Mouse (Mus musculus): Measurements from ENCODE around the gene Izumo1r. TPM values are rescaled to one million over a fixed set of nuclear protein-coding genes. Genes with fewer than 3 reads are reported as not detected.
A peak's percentile ranks its signal among the peaks of the same experiment; 100 is the strongest.

Izumo1r gene
- total RNA-seq, 1 experiment from 2014 or later, result 1.5 TPM

DNA sequence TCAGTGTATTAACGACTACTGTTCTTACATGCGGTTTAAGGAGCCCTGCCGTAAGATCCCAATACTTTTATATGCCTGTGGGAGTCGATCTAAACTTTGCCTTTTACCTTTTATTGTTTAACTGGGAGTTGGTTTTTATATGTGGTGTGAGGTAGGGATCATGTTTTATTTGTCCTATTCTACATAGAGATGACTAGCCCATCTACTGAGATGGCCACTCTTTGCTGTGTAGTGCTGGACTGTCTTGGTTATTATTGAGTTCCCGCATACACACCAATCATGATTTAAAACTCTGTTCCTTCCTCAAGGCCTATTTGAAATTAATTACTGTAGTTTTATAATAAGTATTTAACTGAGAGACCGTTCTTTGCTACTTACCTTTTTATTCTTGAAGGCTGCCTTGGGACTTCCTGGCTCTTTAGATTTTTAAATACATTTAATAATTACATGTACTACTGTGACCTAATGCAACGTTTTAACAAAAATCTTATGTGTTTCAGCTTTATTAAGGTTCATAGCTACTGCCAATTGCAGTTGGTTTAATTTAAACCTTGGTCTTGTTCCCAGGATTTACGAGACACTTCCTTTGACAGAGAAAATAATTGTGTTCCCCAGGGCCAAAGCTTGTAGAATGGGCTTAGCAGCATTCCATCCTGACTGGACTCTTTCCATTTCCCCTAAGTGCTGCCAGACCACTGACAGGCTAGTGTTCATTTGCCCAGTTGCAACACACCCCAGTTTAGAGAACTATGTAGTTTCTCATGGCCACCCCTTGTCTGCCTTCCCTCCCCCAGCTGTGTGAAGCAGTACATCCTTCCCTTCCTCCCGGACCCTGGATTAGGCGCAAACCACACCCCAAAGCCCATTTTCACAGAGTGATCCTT is 61.6 kb downstream of the Izumo1r start:
- ATAC-seq (ENCODE audit: extremely low read depth, insufficient number of reproducible peaks, low FRiP score, poor library complexity, severe bottlenecking), result peak; percentile 85

DNA sequence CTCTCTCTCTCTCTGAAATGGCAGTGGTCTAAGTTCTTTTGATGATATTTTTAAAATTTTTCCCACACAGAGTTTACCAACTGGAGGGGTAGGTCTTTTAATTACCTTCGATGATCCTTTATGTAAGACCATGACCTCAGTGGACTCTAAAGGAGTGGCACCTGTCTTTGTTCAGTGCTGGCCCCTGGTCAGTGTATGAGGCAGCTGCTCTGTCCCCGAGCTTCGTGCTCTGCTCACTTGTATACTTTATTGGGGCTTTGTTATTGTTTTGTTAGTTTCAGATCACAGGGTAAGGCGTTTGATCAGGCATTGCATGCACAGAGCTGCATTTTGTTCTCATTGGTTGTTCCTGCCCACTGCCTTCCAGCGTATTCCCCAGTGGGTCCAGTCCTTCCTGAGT is 63.8 kb downstream of the Izumo1r start:
- ATAC-seq (ENCODE audit: extremely low read depth, insufficient number of reproducible peaks, low FRiP score, poor library complexity, severe bottlenecking), result no peak

DNA sequence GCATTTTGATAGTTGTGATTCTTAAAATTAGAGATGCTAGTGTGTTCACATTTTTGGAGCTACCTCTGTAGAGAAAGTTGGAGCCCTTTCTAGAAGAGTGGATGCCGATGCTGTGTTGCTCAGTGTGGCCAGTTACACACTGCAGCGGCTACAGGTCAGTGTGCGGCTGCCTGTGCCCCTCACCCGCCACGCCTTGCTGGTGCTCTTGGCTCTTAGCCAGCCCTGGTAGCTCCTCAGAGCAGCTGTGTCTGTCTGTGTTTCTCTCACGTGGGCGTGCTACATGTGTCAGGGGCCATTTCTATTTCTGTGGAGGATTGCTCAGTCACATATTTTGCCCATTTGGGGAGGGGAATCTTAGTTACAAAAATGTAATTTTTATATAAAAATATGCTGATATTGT is 64.2 kb downstream of the Izumo1r start:
- no peak for ATAC-seq (ENCODE audit: extremely low read depth, insufficient number of reproducible peaks, low FRiP score, poor library complexity, severe bottlenecking)

Other genes with a start within 250 kb of the Izumo1r start
- gene Piwil4, start 163.2 kb downstream of the Izumo1r start, total RNA-seq (2017), result not detected in 2 replicates
- gene Fut4, start 151.6 kb downstream of the Izumo1r start, total RNA-seq (2017), result 7.1 and 10.0 TPM in 2 replicates
- not detected in 2 replicates for gene 1700012B09Rik, start 132.9 kb downstream of the Izumo1r start, total RNA-seq (2017)
- 23.6 TPM in 2 replicates for gene Mre11a, start 119.3 kb downstream of the Izumo1r start, total RNA-seq (2017)
- gene Ankrd49, start 119.1 kb downstream of the Izumo1r start, total RNA-seq (2017), result 29.8 and 31.3 TPM in 2 replicates
- 1.0 and 1.2 TPM in 2 replicates for gene Gpr83, start 43.7 kb downstream of the Izumo1r start, total RNA-seq (2017)
- 10.2 and 14.1 TPM in 2 replicates for gene Panx1, start 141.5 kb upstream of the Izumo1r start, total RNA-seq (2017)
- not detected in 2 replicates for gene Hephl1, start 208.2 kb upstream of the Izumo1r start, total RNA-seq (2017)

All from neutrophil, adult 5-6 weeks (primary cell).